In genomic region chr8:86920996-86921395, GRCm38 (mm10) we compare ENCODE assay signal across 25 mouse cellular contexts. TPM values are rescaled to one million over a fixed set of nuclear protein-coding genes. Genes with fewer than 3 reads are reported as not detected.
DNase-seq lines count a peak whose midpoint lies in the region; ATAC-seq and TF ChIP-seq lines count a peak whose summit lies in the region.
"Had no signal": no experiment of that assay in that cellular context is flagged by ENCODE, and none has a peak within 500 bp of the region (broad histone marks: within the 10 kb centered on the region; RNA-seq: fewer than 3 reads in every experiment).

No protein-coding gene starts in this region.

- no peaks in the 10 kb centered on the region for H3K9me3 ChIP-seq in forebrain, embryonic 11.5 days (ENCODE audit: control insufficient read depth, low read length)
- no peaks in the 10 kb centered on the region for H3K9me3 ChIP-seq in forebrain, embryonic 16.5 days (ENCODE audit: control insufficient read depth, low read length)
- H3K9me3 ChIP-seq in MEL (replicated peaks; ENCODE audit: insufficient read depth, low read length) = no peaks in the 10 kb centered on the region
- H3K9me3 ChIP-seq in hindbrain, embryonic 12.5 days (replicated peaks) = no peaks in the 10 kb centered on the region
- H3K9me3 ChIP-seq: G1E; heart, embryonic 15.5 days had no signal

- H3K27ac ChIP-seq in forebrain, embryonic 11.5 days (ENCODE audit: low read depth, low read length) = no peak overlapping the region
- H3K27ac ChIP-seq in forebrain, embryonic 16.5 days (ENCODE audit: low read length) = no peak overlapping the region
- H3K27ac ChIP-seq in MEL (ENCODE audit: control insufficient read depth, low read depth, low read length) = no peak overlapping the region
- H3K27ac ChIP-seq in hindbrain, embryonic 12.5 days = no peak overlapping the region
- H3K27ac ChIP-seq: gastrocnemius, adult 2 months; heart, embryonic 15.5 days; liver, embryonic 14.5 days had no signal

- TF ChIP-seq RAD21 in MEL (IDR thresholded peaks at IDR 0.05; ENCODE audit: low read depth, low read length) = no peak

- no peaks in the 10 kb centered on the region for H3K4me1 ChIP-seq in forebrain, embryonic 11.5 days (replicated peaks; ENCODE audit: control insufficient read depth, insufficient read depth, low read length)
- peaks cover 10% of the 10 kb centered on the region for H3K4me1 ChIP-seq in forebrain, embryonic 16.5 days (replicated peaks; ENCODE audit: control insufficient read depth, insufficient read depth, low read length)
- H3K4me1 ChIP-seq in MEL (ENCODE audit: control insufficient read depth in 1 of 2, insufficient read depth in 2 of 2, low read length in 2 of 2) = 0 out of 4 replicates have a peak, but pooled peaks cover 0 to 6% of the 10 kb centered on the region in 2 experiments
- H3K4me1 ChIP-seq in hindbrain, embryonic 12.5 days = no peaks in the 10 kb centered on the region

- no peak overlapping the region for H3K4me3 ChIP-seq in forebrain, embryonic 11.5 days (ENCODE audit: low read depth, low read length)
- no peak overlapping the region for H3K4me3 ChIP-seq in forebrain, embryonic 16.5 days (replicated peaks; ENCODE audit: low read length)
- H3K4me3 ChIP-seq in MEL (ENCODE audit: control insufficient read depth in 1 of 2, insufficient read depth in 1 of 2, low read depth in 2 of 2, low read length in 2 of 2) = no peak overlapping the region
- no peak overlapping the region for H3K4me3 ChIP-seq in hindbrain, embryonic 12.5 days
- H3K4me3 ChIP-seq: gastrocnemius, adult 2 months; heart, embryonic 15.5 days had no signal

- H3K9ac ChIP-seq in forebrain, embryonic 11.5 days (ENCODE audit: low read length) = no peak overlapping the region
- H3K9ac ChIP-seq in forebrain, embryonic 16.5 days (replicated peaks; ENCODE audit: low read depth, low read length) = no peak overlapping the region
- no peak overlapping the region for H3K9ac ChIP-seq in MEL (ENCODE audit: control insufficient read depth, low read depth, low read length, poor library complexity, severe bottlenecking)
- no peak overlapping the region for H3K9ac ChIP-seq in hindbrain, embryonic 12.5 days
- H3K9ac ChIP-seq: heart, embryonic 15.5 days; liver, embryonic 14.5 days had no signal

- no peaks in the 10 kb centered on the region for H3K36me3 ChIP-seq in forebrain, embryonic 11.5 days (ENCODE audit: control insufficient read depth, insufficient read depth, low read length)
- no peaks in the 10 kb centered on the region for H3K36me3 ChIP-seq in forebrain, embryonic 16.5 days (ENCODE audit: control insufficient read depth, insufficient read depth)
- H3K36me3 ChIP-seq in MEL (ENCODE audit: control insufficient read depth in 1 of 2, insufficient read depth in 2 of 2, low read length in 2 of 2) = peaks cover 0 to 6% of the 10 kb centered on the region in 2 experiments; a peak in 2 of 4 replicates
- no peaks in the 10 kb centered on the region for H3K36me3 ChIP-seq in hindbrain, embryonic 12.5 days
- H3K36me3 ChIP-seq: G1E; heart, embryonic 15.5 days had no signal

- no peak overlapping the region for H3K4me2 ChIP-seq in forebrain, embryonic 11.5 days (ENCODE audit: low read depth, low read length, severe bottlenecking)
- H3K4me2 ChIP-seq in forebrain, embryonic 16.5 days (ENCODE audit: low read length) = no peak overlapping the region
- H3K4me2 ChIP-seq in hindbrain, embryonic 12.5 days (replicated peaks) = no peak overlapping the region
- H3K4me2 ChIP-seq: heart, embryonic 15.5 days had no signal

- WGBS in forebrain, embryonic 11.5 days = 71% methylated on average over 5 of the region's 5 CpGs
- 48% methylated on average over 5 of the region's 5 CpGs for WGBS in forebrain, embryonic 16.5 days
- WGBS in hindbrain, embryonic 12.5 days = 78% methylated on average over 5 of the region's 5 CpGs

- peak; percentile 35 to 77 for TF ChIP-seq EP300 in MEL (IDR thresholded peaks at IDR 0.05; ENCODE audit: low read depth in 1 of 2, low read length in 2 of 2)

- H3K79me2 ChIP-seq in MEL (ENCODE audit: control insufficient read depth, insufficient read depth, low read length, poor library complexity) = no peaks in the 10 kb centered on the region

- DNase-seq in forebrain, embryonic 11.5 days (ENCODE audit: low spot score) = peak; percentile 17
- peak; percentile 69 for DNase-seq in MEL (ENCODE audit: low read depth, low spot score)
- DNase-seq in spleen, postnatal 14 days (ENCODE audit: low spot score in 2 of 2) = no peak
- DNase-seq in ovary, adult 18-20 months (ENCODE audit: low spot score) = no peak
- DNase-seq: adrenal gland, postnatal 25 days; cerebellum, adult 18-20 months; cerebellum, postnatal 10 days; gastrocnemius, adult 2 months; gastrocnemius, postnatal 36 days; heart, postnatal 36 days; kidney, postnatal 14 days; liver; lung, adult 2 months; lung, postnatal 10 days; midbrain, embryonic 14.5 days; right cerebral cortex, adult 18-20 months had no signal

- ATAC-seq in forebrain, embryonic 11.5 days (replicated peaks; ENCODE audit: low FRiP score) = no peak
- ATAC-seq in forebrain, embryonic 16.5 days = no peak
- ATAC-seq in hematopoietic stem cell, adult 5-6 weeks (replicated peaks in 1 of 2; ENCODE audit: insufficient read depth in 1 of 2, low FRiP score in 2 of 2, low TSS enrichment in 1 of 2, low read depth in 1 of 2, poor library complexity in 2 of 2, severe bottlenecking in 2 of 2) = peak; percentile 62 to 72
- ATAC-seq in megakaryocyte progenitor cell, adult 5-6 weeks (replicated peaks; ENCODE audit: poor library complexity) = peak; percentile 76
- no peak for ATAC-seq in hindbrain, embryonic 12.5 days (ENCODE audit: low FRiP score)
- ATAC-seq: forebrain, embryonic 14.5 days; hindbrain, embryonic 16.5 days had no signal

- no peak for TF ChIP-seq CTCF in MEL (IDR thresholded peaks at IDR 0.05 in 2 of 3, conservative IDR thresholded peaks at IDR 0.05 in 1 of 3; ENCODE audit: control insufficient read depth in 1 of 3, insufficient read depth in 1 of 3, low read depth in 2 of 3, low read length in 3 of 3, poor library complexity in 1 of 3, severe bottlenecking in 1 of 3)

- no peak for TF ChIP-seq POLR2A in MEL (IDR thresholded peaks at IDR 0.05; ENCODE audit: control insufficient read depth in 1 of 2, insufficient read depth in 1 of 2, low read depth in 1 of 2, low read length in 2 of 2, poor library complexity in 1 of 2)

- no peaks in the 10 kb centered on the region for H3K27me3 ChIP-seq in forebrain, embryonic 11.5 days (ENCODE audit: control insufficient read depth, insufficient read depth, low read length)
- no peaks in the 10 kb centered on the region; the same call in 1 of the 2 replicates for H3K27me3 ChIP-seq in forebrain, embryonic 16.5 days (replicated peaks; ENCODE audit: control insufficient read depth, insufficient read depth, low read length)
- no peaks in the 10 kb centered on the region for H3K27me3 ChIP-seq in MEL (ENCODE audit: control insufficient read depth in 1 of 2, insufficient read depth in 2 of 2, low read length in 2 of 2)
- H3K27me3 ChIP-seq in hindbrain, embryonic 12.5 days = no peaks in the 10 kb centered on the region
- H3K27me3 ChIP-seq: heart, embryonic 15.5 days had no signal

TF ChIP-seq in MEL, 35 proteins besides CTCF, POLR2A, EP300 and RAD21:
- TF ChIP-seq RCOR1 (IDR thresholded peaks at IDR 0.05; ENCODE audit: low read depth, low read length) (peak; percentile 66), NELFE (IDR thresholded peaks at IDR 0.05; ENCODE audit: low read depth, low read length) (no peak), ZMIZ1 (IDR thresholded peaks at IDR 0.05; ENCODE audit: low read depth, low read length) (no peak), SIN3A (IDR thresholded peaks at IDR 0.05; ENCODE audit: low read length) (no peak), MYB (IDR thresholded peaks at IDR 0.05; ENCODE audit: low read depth, low read length) (no peak), MYC (IDR thresholded peaks at IDR 0.05; ENCODE audit: low read depth, low read length) (no peak), UBTF (IDR thresholded peaks at IDR 0.05; ENCODE audit: borderline replicate concordance, insufficient read depth, low read depth, low read length) (no peak), USF1 (IDR thresholded peaks at IDR 0.05; ENCODE audit: low read depth, low read length) (no peak)
TF ChIP-seq in MEL: peak in this region for 1.

RNA-seq across cellular contexts. Expression of gene N4bp1, which starts 35.9 kb away (rescaled TPM):
- polyA plus RNA-seq in forebrain, embryonic 11.5 days (2014; fragmentation: Nextera tagmentation; extraction: Ambion mirVana) = 11.3 and 12.3 TPM in 2 replicates
- 9.6 and 10.3 TPM in 2 replicates for polyA plus RNA-seq in forebrain, embryonic 16.5 days (2015; fragmentation: Nextera tagmentation; extraction: Ambion mirVana)
- total RNA-seq in MEL (2012; rRNA removed) = 13.4 and 14.0 TPM in 2 replicates
- 10 to 100 TPM in 1 of 2 experiments, not detected in 1; 24.0 TPM for polyA plus RNA-seq in MEL (2012; ENCODE audit: insufficient read depth in 1 of 2, insufficient read length in 2 of 2, low read depth in 1 of 2, low replicate concordance in 2 of 2, missing spikeins in 1 of 2)
- total RNA-seq in hematopoietic stem cell, adult 5-6 weeks (2017) = 19.5 and 23.3 TPM in 2 replicates
- total RNA-seq in megakaryocyte progenitor cell, adult 5-6 weeks (2015) = 21.9 and 24.0 TPM in 2 replicates
- total RNA-seq in megakaryocyte progenitor cell, adult 5-6 weeks (2017) = 15.8 and 19.6 TPM in 2 replicates
- 12.2 and 13.2 TPM in 2 replicates for polyA plus RNA-seq in hindbrain, embryonic 12.5 days (2016; fragmentation: Nextera tagmentation; extraction: Ambion mirVana)

Comparison
In these comparisons a context has a peak if more than half of its experiments do, and no peak if none do; other contexts are left out.
1. ATAC-seq: peak in hematopoietic stem cell, adult 5-6 weeks (2 of 2) and megakaryocyte progenitor cell, adult 5-6 weeks (single experiment); none in forebrain, embryonic 11.5 days (single experiment), forebrain, embryonic 16.5 days (single experiment) and hindbrain, embryonic 12.5 days (single experiment).
2. DNase-seq: peak in forebrain, embryonic 11.5 days (single experiment) and MEL (single experiment); none in spleen, postnatal 14 days (0 of 2) and ovary, adult 18-20 months (single experiment).